Mouse (Mus musculus) heart, embryonic 12.5 days (tissue): Measurements from ENCODE around the gene Sorcs1. TPM values are rescaled to one million over a fixed set of nuclear protein-coding genes. Genes with fewer than 3 reads are reported as not detected.
A peak's percentile ranks its signal among the peaks of the same experiment; 100 is the strongest.

Experiments used
- ATAC-seq: fragments of 200-750 bp; cut with Nextera tagmentation; 2 replicates; pipeline ENCODE4 v1.8.0; 2017; ENCODE audit warnings: moderate TSS enrichment, moderate library complexity; ENCODE audit not compliant: insufficient number of reproducible peaks, low FRiP score
- H3K27ac ChIP-seq: fragments of 300-500 bp; sonication (generic); 2 replicates; pipeline ENCODE4 v1.5.1; 2016; ENCODE audit warnings: mild to moderate bottlenecking, moderate library complexity; ENCODE audit not compliant: poor library complexity, severe bottlenecking
- H3K27me3 ChIP-seq: fragments of 300-500 bp; sonication (generic); replicated peaks from 2 replicates; pipeline ENCODE4 v1.6.1; 2016; ENCODE audit warnings: mild to moderate bottlenecking, moderate library complexity
- H3K36me3 ChIP-seq: fragments of 300-500 bp; sonication (generic); 2 replicates; pipeline ENCODE4 v1.6.1; 2016; ENCODE audit warnings: mild to moderate bottlenecking, moderate library complexity
- H3K4me1 ChIP-seq: fragments of 300-500 bp; sonication (generic); replicated peaks from 2 replicates; pipeline ENCODE4 v1.6.1; 2016; ENCODE audit warnings: mild to moderate bottlenecking
- H3K4me2 ChIP-seq: fragments of 300-500 bp; sonication (generic); 2 replicates; pipeline ENCODE4 v1.6.1; 2016; ENCODE audit warnings: mild to moderate bottlenecking, moderate library complexity
- H3K4me3 ChIP-seq: fragments of 300-500 bp; sonication (generic); 2 replicates; pipeline ENCODE4 v1.5.1; 2016; ENCODE audit warnings: mild to moderate bottlenecking
- H3K9ac ChIP-seq: fragments of 300-500 bp; sonication (generic); 2 replicates; pipeline ENCODE4 v1.6.1; 2016; ENCODE audit warnings: mild to moderate bottlenecking, moderate library complexity
- H3K9me3 ChIP-seq: fragments of 300-500 bp; sonication (generic); replicated peaks from 2 replicates; pipeline ENCODE4 v1.6.1; 2016; ENCODE audit warnings: mild to moderate bottlenecking, moderate library complexity
- WGBS: fragments of 180-500 bp; shearing (Covaris S2); methylation state at CpG from one replicate; pipeline ENCODE4 v1.1.7; 2016; 5-methylcytosine and 5-hydroxymethylcytosine counted together
- polyA plus RNA-seq: library from polyadenylated mRNA; unstranded; fragments of >200 nt; fragmentation: Nextera tagmentation; extraction: Ambion mirVana; gene quantifications from 2 replicates; pipeline ENCODE4 v1.2.1, GENCODE M21; 2016

Gene Sorcs1
- polyA plus RNA-seq, 1 experiment from 2014 or later: 0.97 TPM

DNA sequence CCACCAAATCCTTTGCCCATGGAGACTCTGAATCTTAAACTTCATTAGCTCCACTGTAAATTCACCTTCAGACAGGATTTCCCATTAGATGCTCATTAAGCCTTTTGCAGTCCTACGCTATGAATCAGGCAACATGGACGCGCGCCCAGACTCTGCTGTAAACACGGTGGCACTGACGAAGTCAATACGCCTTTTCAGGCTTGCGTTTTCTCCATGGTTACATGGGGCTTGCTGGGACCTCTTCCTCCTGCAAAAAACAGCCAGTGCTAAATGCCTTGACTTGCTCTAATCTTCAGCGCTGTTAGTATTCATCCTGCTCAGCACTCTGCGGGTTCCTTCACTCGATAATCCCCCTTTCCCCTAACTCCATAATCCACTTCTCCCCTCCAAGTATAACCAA lies 190.7 kb downstream of the Sorcs1 start:
- peak overlapping the region; percentile 20; the same call in 1 of the 2 replicates for H3K4me3 ChIP-seq
- H3K4me2 ChIP-seq: peak overlapping the region; percentile 52
- no peak overlapping the region for H3K27ac ChIP-seq
- no peaks in the 10 kb centered on the region for H3K9me3 ChIP-seq
- no peaks in the 10 kb centered on the region for H3K36me3 ChIP-seq
- H3K4me1 ChIP-seq: 0 out of 2 replicates have a peak, but pooled peaks cover 4% of the 10 kb centered on the region
- ATAC-seq: no peak
- no peaks in the 10 kb centered on the region for H3K27me3 ChIP-seq
- WGBS: 24% methylated on average over 11 of the region's 11 CpGs
- no peak overlapping the region for H3K9ac ChIP-seq

DNA sequence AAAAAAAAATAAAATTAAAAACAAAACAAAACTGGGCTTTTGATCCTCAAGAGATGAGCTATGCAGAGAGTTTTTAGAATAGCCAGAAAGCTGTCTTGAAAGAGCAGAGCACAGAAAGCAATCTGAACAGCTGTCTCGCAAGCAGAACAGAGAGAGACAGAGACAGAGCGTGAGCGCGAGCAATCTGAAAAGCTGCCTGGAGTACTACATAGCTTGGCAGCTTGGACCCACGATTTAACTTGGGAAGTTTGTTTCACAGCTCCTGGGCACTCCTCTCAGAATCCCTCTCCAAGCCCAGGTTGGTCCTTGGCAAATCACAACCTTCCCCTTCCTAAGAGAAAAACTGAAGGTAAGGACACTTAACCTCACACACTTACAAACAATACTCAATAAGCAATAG lies 192.1 kb downstream of the Sorcs1 start:
- Histone ChIP-seq H3K9me3 (no peaks in the 10 kb centered on the region), H3K27me3 (no peaks in the 10 kb centered on the region), H3K4me2 (no peak overlapping the region), H3K36me3 (no peaks in the 10 kb centered on the region), H3K4me3 (no peak overlapping the region), H3K27ac (no peak overlapping the region), H3K9ac (no peak overlapping the region), H3K4me1 (0 out of 2 replicates have a peak, but pooled peaks cover 4% of the 10 kb centered on the region)
- no peak for ATAC-seq
- 83% methylated on average over 5 of the region's 5 CpGs for WGBS

DNA sequence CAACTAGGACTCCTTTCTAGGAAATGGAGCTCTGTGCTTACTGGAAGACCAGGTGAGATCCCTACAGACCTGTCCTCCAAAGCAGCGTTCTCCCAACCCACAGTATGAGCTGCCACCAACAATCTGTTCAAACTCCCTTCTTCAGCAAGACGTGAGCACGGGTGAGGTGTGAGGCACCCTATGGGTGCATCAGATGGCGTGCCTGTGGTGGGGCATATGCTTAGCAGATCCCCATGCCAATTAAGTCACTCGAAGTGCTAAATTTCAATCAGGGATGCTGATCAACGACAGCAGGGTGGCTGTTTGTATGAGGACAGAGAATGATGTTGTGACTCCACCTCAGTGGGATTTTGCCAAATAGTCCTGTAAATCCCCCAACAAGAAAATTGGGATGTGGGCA lies 201.7 kb downstream of the Sorcs1 start:
- H3K27ac ChIP-seq: no peak overlapping the region
- H3K9me3 ChIP-seq: no peaks in the 10 kb centered on the region
- H3K36me3 ChIP-seq: no peaks in the 10 kb centered on the region
- H3K4me3 ChIP-seq: no peak overlapping the region
- no peaks in the 10 kb centered on the region for H3K27me3 ChIP-seq
- 42% methylated on average over 6 of the region's 6 CpGs for WGBS
- no peak for ATAC-seq
- no peaks in the 10 kb centered on the region for H3K4me1 ChIP-seq
- H3K4me2 ChIP-seq: no peak overlapping the region
- no peak overlapping the region for H3K9ac ChIP-seq

- 82% methylated on average over 3 of the region's 3 CpGs for WGBS
- H3K9ac ChIP-seq: no peak overlapping the region
- no peaks in the 10 kb centered on the region for H3K9me3 ChIP-seq
- H3K4me2 ChIP-seq: no peak overlapping the region
- no peaks in the 10 kb centered on the region for H3K4me1 ChIP-seq
- H3K4me3 ChIP-seq: no peak overlapping the region
- no peaks in the 10 kb centered on the region for H3K27me3 ChIP-seq
- no peaks in the 10 kb centered on the region for H3K36me3 ChIP-seq
- no peak for ATAC-seq
- no peak overlapping the region for H3K27ac ChIP-seq
These were observed 209.9 kb downstream of the Sorcs1 start for GRCm38 (mm10) chr19:50468592-50468991.

DNA sequence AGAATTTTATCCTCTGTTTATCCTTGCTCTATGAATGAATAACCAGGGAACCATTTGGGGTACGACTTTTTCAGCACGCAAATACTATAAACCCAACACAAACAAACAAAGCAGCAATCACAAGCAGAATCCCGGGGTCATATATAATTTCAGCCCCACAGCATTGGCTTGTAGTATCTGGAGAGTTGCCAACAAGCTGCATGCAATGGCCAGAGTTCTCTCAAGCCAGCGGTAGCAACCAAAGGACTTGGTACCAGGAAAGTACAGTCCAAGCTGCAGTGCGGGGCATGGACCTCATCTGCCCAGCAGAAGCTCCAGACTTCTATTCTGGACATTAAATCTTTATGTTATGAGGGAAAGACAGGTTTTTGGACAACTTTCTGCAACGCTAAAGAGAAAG lies 213.6 kb downstream of the Sorcs1 start:
- no peak overlapping the region for H3K27ac ChIP-seq
- H3K9ac ChIP-seq: no peak overlapping the region
- no peaks in the 10 kb centered on the region for H3K36me3 ChIP-seq
- H3K4me1 ChIP-seq: no peaks in the 10 kb centered on the region
- no peak for ATAC-seq
- H3K27me3 ChIP-seq: no peaks in the 10 kb centered on the region
- no peaks in the 10 kb centered on the region for H3K9me3 ChIP-seq
- no peak overlapping the region for H3K4me2 ChIP-seq
- H3K4me3 ChIP-seq: no peak overlapping the region
- WGBS: 76% methylated on average over 6 of the region's 6 CpGs

- no peaks in the 10 kb centered on the region for H3K27me3 ChIP-seq
- WGBS: 86% methylated on average over 5 of the region's 5 CpGs
- no peak overlapping the region for H3K27ac ChIP-seq
- no peaks in the 10 kb centered on the region for H3K36me3 ChIP-seq
- H3K9me3 ChIP-seq: no peaks in the 10 kb centered on the region
- ATAC-seq: no peak
- H3K4me3 ChIP-seq: no peak overlapping the region
- H3K4me2 ChIP-seq: no peak overlapping the region
- no peak overlapping the region for H3K9ac ChIP-seq
- H3K4me1 ChIP-seq: no peaks in the 10 kb centered on the region
These were observed 219.9 kb downstream of the Sorcs1 start for GRCm38 (mm10) chr19:50458581-50458980.

GRCm38 (mm10) chr19:50457275-50457892 lies 221.1 kb downstream of the Sorcs1 start:
- H3K9ac ChIP-seq: no peak overlapping the region
- no peaks in the 10 kb centered on the region for H3K4me1 ChIP-seq
- no peaks in the 10 kb centered on the region for H3K9me3 ChIP-seq
- H3K27ac ChIP-seq: no peak overlapping the region
- H3K4me2 ChIP-seq: no peak overlapping the region
- no peak for ATAC-seq
- H3K27me3 ChIP-seq: no peaks in the 10 kb centered on the region
- no peaks in the 10 kb centered on the region for H3K36me3 ChIP-seq
- WGBS: 73% methylated on average over 5 of the region's 5 CpGs
- no peak overlapping the region for H3K4me3 ChIP-seq

DNA sequence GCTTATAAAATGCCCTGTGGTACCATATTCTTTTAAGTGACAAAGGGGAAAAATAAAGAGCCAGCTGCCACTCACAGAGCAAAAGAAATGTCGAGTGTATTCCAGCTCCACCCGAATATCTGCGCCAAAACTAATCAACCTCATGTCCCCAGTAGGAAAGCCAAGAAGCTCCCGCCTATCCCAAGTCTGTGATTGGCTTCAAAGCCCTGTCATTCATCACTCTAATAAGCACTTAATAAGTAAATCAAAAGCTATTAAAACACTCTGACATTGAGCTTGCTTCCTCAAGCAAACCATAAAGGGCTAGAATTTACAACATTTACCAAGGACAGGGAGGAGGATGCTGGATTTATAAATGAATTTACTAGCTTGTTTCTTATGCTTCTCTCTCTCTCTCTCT lies 237.3 kb downstream of the Sorcs1 start:
- H3K27ac ChIP-seq: no peak overlapping the region
- H3K4me3 ChIP-seq: no peak overlapping the region
- H3K27me3 ChIP-seq: no peaks in the 10 kb centered on the region
- ATAC-seq: no peak
- H3K9me3 ChIP-seq: no peaks in the 10 kb centered on the region
- H3K9ac ChIP-seq: no peak overlapping the region
- H3K4me2 ChIP-seq: peak overlapping the region; percentile 62; the same call in 1 of the 2 replicates
- H3K4me1 ChIP-seq: peaks cover 10% of the 10 kb centered on the region; the same call in 1 of the 2 replicates
- no peaks in the 10 kb centered on the region for H3K36me3 ChIP-seq
- 35% methylated on average over 4 of the region's 4 CpGs for WGBS

GRCm38 (mm10) chr19:50440246-50440910 lies 238.1 kb downstream of the Sorcs1 start:
- Histone ChIP-seq H3K36me3 (no peaks in the 10 kb centered on the region), H3K4me2 (peak overlapping the region; percentile 62), H3K9me3 (no peaks in the 10 kb centered on the region), H3K27ac (no peak overlapping the region), H3K4me1 (peaks cover 10% of the 10 kb centered on the region; the same call in 1 of the 2 replicates), H3K4me3 (peak overlapping the region; percentile 23), H3K27me3 (no peaks in the 10 kb centered on the region), H3K9ac (no peak overlapping the region)
- WGBS: 6% methylated on average over 11 of the region's 11 CpGs
- ATAC-seq: no peak

DNA sequence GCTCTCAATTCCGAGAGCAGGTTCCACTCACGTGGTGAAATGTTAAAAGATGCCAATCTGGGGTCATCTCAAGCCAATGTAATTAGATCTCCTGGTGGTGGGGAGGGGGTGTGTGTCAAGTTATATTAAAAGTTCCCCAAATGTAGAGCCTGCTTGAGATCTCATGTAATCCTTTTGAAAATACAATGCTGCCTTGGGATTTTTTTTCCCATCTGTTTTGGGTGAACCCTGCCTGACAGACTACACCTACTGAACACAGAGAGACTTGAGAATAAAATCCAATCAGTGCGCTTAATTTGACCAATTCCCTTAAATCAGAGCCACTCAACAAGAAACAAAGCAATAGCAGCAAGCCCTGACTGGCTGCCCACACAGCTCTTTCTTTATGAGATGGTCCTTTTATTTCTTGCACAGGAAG lies 239.0 kb downstream of the Sorcs1 start:
- H3K9ac ChIP-seq: no peak overlapping the region
- no peak overlapping the region for H3K4me3 ChIP-seq
- no peaks in the 10 kb centered on the region for H3K27me3 ChIP-seq
- H3K36me3 ChIP-seq: no peaks in the 10 kb centered on the region
- H3K4me2 ChIP-seq: no peak overlapping the region
- no peak overlapping the region for H3K27ac ChIP-seq
- WGBS: 35% methylated on average over 3 of the region's 3 CpGs
- H3K4me1 ChIP-seq: peaks cover 10% of the 10 kb centered on the region; the same call in 1 of the 2 replicates
- no peak for ATAC-seq
- no peaks in the 10 kb centered on the region for H3K9me3 ChIP-seq

- Histone ChIP-seq H3K9me3 (no peaks in the 10 kb centered on the region), H3K9ac (no peak overlapping the region), H3K36me3 (no peaks in the 10 kb centered on the region), H3K4me3 (no peak overlapping the region), H3K27me3 (no peaks in the 10 kb centered on the region), H3K27ac (no peak overlapping the region), H3K4me2 (no peak overlapping the region), H3K4me1 (no peaks in the 10 kb centered on the region)
- 61% methylated on average over 1 of the region's 1 CpGs for WGBS
- ATAC-seq: no peak
These were observed 255.5 kb downstream of the Sorcs1 start for GRCm38 (mm10) chr19:50422928-50423327.
